Mouse (Mus musculus) left cerebral cortex, postnatal 14 days (tissue): ENCODE measurements around the gene Defb47. TPM values are rescaled to one million over a fixed set of nuclear protein-coding genes. Genes with fewer than 3 reads are reported as not detected.

ENCODE experiments used
- DNase-seq, 2 experiments: peaks; one replicate each; pipeline ENCODE4 v3.0.0; 2021 to 2022; ENCODE audit warnings: low spot score in 2 of 2, mixed read lengths in 1 of 2
- intact Hi-C: fragments of 180-260 bp; cut with DNase I; formaldehyde crosslinking; loops from one replicate; pipeline ENCODE4 v1.15.1; 2025
- long read RNA-seq, 2 experiments: library from polyadenylated mRNA; stranded (forward); transcript quantifications; one replicate each; pipeline ENCODE4 v2.0.0; 2021
- total RNA-seq, 2 experiments: library from RNA; stranded (reverse); gene quantifications; 2 replicates each; pipeline ENCODE4 v1.2.3; 2021

Defb47 gene
- total RNA-seq, result not detected
- long read RNA-seq, experiment 1, result 0 reads
- long read RNA-seq, experiment 2, result 0 reads

- intact Hi-C loops, result no loop called here
Measured at GRCm38 (mm10) chr14:62997777-62998176, at the start of gene Defb47. Defb47 (plus strand) TSS chr14:62998077.

GRCm38 (mm10) chr14:62956091-62956490 lies 41.8 kb upstream of the Defb47 start:
- intact Hi-C loops, result no loop called here
- DNase-seq, result no peak

More at GRCm38 (mm10) chr14:62997777-62998176, at the start of gene Defb47:
- no peak for DNase-seq

- no peak for DNase-seq
- intact Hi-C loops, result no loop called here
Measured at GRCm38 (mm10) chr14:62963632-62964031, 34.2 kb upstream of the Defb47 start.

GRCm38 (mm10) chr14:62965342-62965741 lies 32.5 kb upstream of the Defb47 start:
- intact Hi-C loops, result no loop called here
- DNase-seq, result no peak

- intact Hi-C loops, result no loop called here
- DNase-seq, result no peak
Measured at GRCm38 (mm10) chr14:62965811-62966520, 31.9 kb upstream of the Defb47 start.

- peak; percentile 52 to 78 for DNase-seq
- intact Hi-C loops, result no loop called here
Measured at GRCm38 (mm10) chr14:62975046-62975445, 22.8 kb upstream of the Defb47 start.

- intact Hi-C loops, result no loop called here
Measured at GRCm38 (mm10) chr14:62979815-62980214, 18.1 kb upstream of the Defb47 start.

GRCm38 (mm10) chr14:62984410-62984809 lies 13.5 kb upstream of the Defb47 start, which contains the start of gene Defb48:
Defb48 (minus strand) TSS chr14:62984510.
- intact Hi-C loops, result no loop called here
- DNase-seq, result no peak

More at GRCm38 (mm10) chr14:62979815-62980214, 18.1 kb upstream of the Defb47 start:
- no peak for DNase-seq

GRCm38 (mm10) chr14:62991271-62991670 lies 6.6 kb upstream of the Defb47 start:
- DNase-seq, result no peak

GRCm38 (mm10) chr14:62991849-62992510 lies 5.9 kb upstream of the Defb47 start:
- intact Hi-C loops, result no loop called here
- DNase-seq, result no peak

More at GRCm38 (mm10) chr14:62991271-62991670, 6.6 kb upstream of the Defb47 start:
- intact Hi-C loops, result no loop called here

GRCm38 (mm10) chr14:62998977-62999376 lies 1.1 kb downstream of the Defb47 start:
- intact Hi-C loops, result no loop called here
- no peak for DNase-seq

GRCm38 (mm10) chr14:63002588-63002987 lies 4.7 kb downstream of the Defb47 start:
- intact Hi-C loops, result no loop called here

GRCm38 (mm10) chr14:63011471-63011870 lies 13.6 kb downstream of the Defb47 start, which contains the start of gene Defb43:
Defb43 (plus strand) TSS chr14:63011771.
- no peak for DNase-seq
- intact Hi-C loops, result no loop called here

More at GRCm38 (mm10) chr14:63002588-63002987, 4.7 kb downstream of the Defb47 start:
- DNase-seq, result no peak

GRCm38 (mm10) chr14:63013082-63013481 lies 15.2 kb downstream of the Defb47 start:
- intact Hi-C loops, result no loop called here
- DNase-seq, result no peak

GRCm38 (mm10) chr14:63014667-63015066 lies 16.8 kb downstream of the Defb47 start:
- no peak for DNase-seq
- intact Hi-C loops, result no loop called here

GRCm38 (mm10) chr14:63020524-63021156 lies 22.8 kb downstream of the Defb47 start:
- intact Hi-C loops, result no loop called here
- DNase-seq, result peak; percentile 15 to 26

- no peak for DNase-seq
- intact Hi-C loops, result no loop called here
Measured at GRCm38 (mm10) chr14:63046691-63047090, 48.8 kb downstream of the Defb47 start, which contains the start of gene Defb42. Defb42 (plus strand) TSS chr14:63046991.

GRCm38 (mm10) chr14:63049910-63050370 lies 52.1 kb downstream of the Defb47 start, which contains the start of gene Defb30:
Defb30 (minus strand) TSS chr14:63049960.
- intact Hi-C loops, result no loop called here
- no peak for DNase-seq
